Mouse (Mus musculus): ENCODE results near the gene Napsa. TPM values are rescaled to one million over a fixed set of nuclear protein-coding genes. Genes with fewer than 3 reads are reported as not detected.

Gene Napsa
- polyA plus RNA-seq, 1 experiment from 2014 or later = 1.4 TPM

GRCm38 (mm10) chr7:44560435-44561400, 11.5 kb upstream of the Napsa start:
- 51% methylated on average over 18 of the region's 18 CpGs for WGBS
- no peaks in the 10 kb centered on the region for H3K36me3 ChIP-seq (ENCODE audit: control insufficient read depth, insufficient read depth)
- ATAC-seq = peak; percentile 74
- no peaks in the 10 kb centered on the region for H3K9me3 ChIP-seq (ENCODE audit: control insufficient read depth, low read length)
- H3K9ac ChIP-seq (replicated peaks; ENCODE audit: low read depth, low read length) = no peak overlapping the region
- peaks cover 2% of the 10 kb centered on the region; the same call in 1 of the 2 replicates for H3K27me3 ChIP-seq (replicated peaks; ENCODE audit: control insufficient read depth, insufficient read depth, low read length)
- no peak overlapping the region for H3K4me2 ChIP-seq (ENCODE audit: low read length)
- no peak overlapping the region for H3K4me3 ChIP-seq (replicated peaks; ENCODE audit: low read length)
- H3K27ac ChIP-seq (ENCODE audit: low read length) = no peak overlapping the region
- no peaks in the 10 kb centered on the region for H3K4me1 ChIP-seq (replicated peaks; ENCODE audit: control insufficient read depth, insufficient read depth, low read length)

GRCm38 (mm10) chr7:44563284-44563683, 8.9 kb upstream of the Napsa start:
- no peak overlapping the region for H3K27ac ChIP-seq (ENCODE audit: low read length)
- no peaks in the 10 kb centered on the region for H3K36me3 ChIP-seq (ENCODE audit: control insufficient read depth, insufficient read depth)
- H3K27me3 ChIP-seq (replicated peaks; ENCODE audit: control insufficient read depth, insufficient read depth, low read length) = 0 out of 2 replicates have a peak, but pooled peaks cover 3% of the 10 kb centered on the region
- H3K4me2 ChIP-seq (ENCODE audit: low read length) = no peak overlapping the region
- H3K9ac ChIP-seq (replicated peaks; ENCODE audit: low read depth, low read length) = no peak overlapping the region
- no peak overlapping the region for H3K4me3 ChIP-seq (replicated peaks; ENCODE audit: low read length)
- ATAC-seq = no peak
- H3K9me3 ChIP-seq (ENCODE audit: control insufficient read depth, low read length) = no peaks in the 10 kb centered on the region
- H3K4me1 ChIP-seq (replicated peaks; ENCODE audit: control insufficient read depth, insufficient read depth, low read length) = no peaks in the 10 kb centered on the region
- 46% methylated on average over 8 of the region's 8 CpGs for WGBS

GRCm38 (mm10) chr7:44564486-44564885, 7.7 kb upstream of the Napsa start:
- Histone ChIP-seq H3K9me3 (ENCODE audit: control insufficient read depth, low read length) (no peaks in the 10 kb centered on the region), H3K4me1 (replicated peaks; ENCODE audit: control insufficient read depth, insufficient read depth, low read length) (no peaks in the 10 kb centered on the region), H3K9ac (replicated peaks; ENCODE audit: low read depth, low read length) (no peak overlapping the region), H3K4me2 (ENCODE audit: low read length) (no peak overlapping the region), H3K27me3 (replicated peaks; ENCODE audit: control insufficient read depth, insufficient read depth, low read length) (0 out of 2 replicates have a peak, but pooled peaks cover 3% of the 10 kb centered on the region), H3K27ac (ENCODE audit: low read length) (no peak overlapping the region), H3K4me3 (replicated peaks; ENCODE audit: low read length) (no peak overlapping the region), H3K36me3 (ENCODE audit: control insufficient read depth, insufficient read depth) (no peaks in the 10 kb centered on the region)
- ATAC-seq = no peak
- WGBS = 83% methylated on average over 10 of the region's 10 CpGs

GRCm38 (mm10) chr7:44565414-44565813, 6.8 kb upstream of the Napsa start:
- no peak overlapping the region for H3K27ac ChIP-seq (ENCODE audit: low read length)
- no peaks in the 10 kb centered on the region for H3K36me3 ChIP-seq (ENCODE audit: control insufficient read depth, insufficient read depth)
- no peak overlapping the region for H3K9ac ChIP-seq (replicated peaks; ENCODE audit: low read depth, low read length)
- no peaks in the 10 kb centered on the region for H3K9me3 ChIP-seq (ENCODE audit: control insufficient read depth, low read length)
- H3K4me2 ChIP-seq (ENCODE audit: low read length) = no peak overlapping the region
- H3K4me3 ChIP-seq (replicated peaks; ENCODE audit: low read length) = no peak overlapping the region
- H3K4me1 ChIP-seq (replicated peaks; ENCODE audit: control insufficient read depth, insufficient read depth, low read length) = no peaks in the 10 kb centered on the region
- H3K27me3 ChIP-seq (replicated peaks; ENCODE audit: control insufficient read depth, insufficient read depth, low read length) = 0 out of 2 replicates have a peak, but pooled peaks cover 3% of the 10 kb centered on the region
- 78% methylated on average over 6 of the region's 6 CpGs for WGBS
- ATAC-seq = no peak

- H3K4me1 ChIP-seq (replicated peaks; ENCODE audit: control insufficient read depth, insufficient read depth, low read length) = no peaks in the 10 kb centered on the region
- 0 out of 2 replicates have a peak, but pooled peaks cover 3% of the 10 kb centered on the region for H3K27me3 ChIP-seq (replicated peaks; ENCODE audit: control insufficient read depth, insufficient read depth, low read length)
- no peak overlapping the region for H3K9ac ChIP-seq (replicated peaks; ENCODE audit: low read depth, low read length)
- no peaks in the 10 kb centered on the region for H3K9me3 ChIP-seq (ENCODE audit: control insufficient read depth, low read length)
- WGBS = 75% methylated on average over 9 of the region's 9 CpGs
- no peak overlapping the region for H3K27ac ChIP-seq (ENCODE audit: low read length)
- no peak for ATAC-seq
- H3K36me3 ChIP-seq (ENCODE audit: control insufficient read depth, insufficient read depth) = no peaks in the 10 kb centered on the region
- no peak overlapping the region for H3K4me2 ChIP-seq (ENCODE audit: low read length)
- H3K4me3 ChIP-seq (replicated peaks; ENCODE audit: low read length) = no peak overlapping the region
These were observed 3.4 kb upstream of the Napsa start for GRCm38 (mm10) chr7:44568803-44569202.

GRCm38 (mm10) chr7:44570989-44571388, 1.2 kb upstream of the Napsa start:
- Histone ChIP-seq H3K27me3 (replicated peaks; ENCODE audit: control insufficient read depth, insufficient read depth, low read length) (0 out of 2 replicates have a peak, but pooled peaks cover 3% of the 10 kb centered on the region), H3K36me3 (ENCODE audit: control insufficient read depth, insufficient read depth) (no peaks in the 10 kb centered on the region), H3K9me3 (ENCODE audit: control insufficient read depth, low read length) (no peaks in the 10 kb centered on the region), H3K27ac (ENCODE audit: low read length) (no peak overlapping the region), H3K4me2 (ENCODE audit: low read length) (no peak overlapping the region), H3K4me3 (replicated peaks; ENCODE audit: low read length) (no peak overlapping the region), H3K9ac (replicated peaks; ENCODE audit: low read depth, low read length) (no peak overlapping the region), H3K4me1 (replicated peaks; ENCODE audit: control insufficient read depth, insufficient read depth, low read length) (no peaks in the 10 kb centered on the region)
- 81% methylated on average over 6 of the region's 6 CpGs for WGBS
- no peak for ATAC-seq

GRCm38 (mm10) chr7:44571811-44572210, 369 bp upstream of the Napsa start:
- no peak overlapping the region for H3K9ac ChIP-seq (replicated peaks; ENCODE audit: low read depth, low read length)
- 29% methylated on average over 4 of the region's 4 CpGs for WGBS

GRCm38 (mm10) chr7:44572956-44573484, 840 bp downstream of the Napsa start:
- Histone ChIP-seq H3K27me3 (replicated peaks; ENCODE audit: control insufficient read depth, insufficient read depth, low read length) (0 out of 2 replicates have a peak, but pooled peaks cover under 1% of the 10 kb centered on the region), H3K36me3 (ENCODE audit: control insufficient read depth, insufficient read depth) (no peaks in the 10 kb centered on the region), H3K27ac (ENCODE audit: low read length) (no peak overlapping the region), H3K4me2 (ENCODE audit: low read length) (no peak overlapping the region), H3K9me3 (ENCODE audit: control insufficient read depth, low read length) (no peaks in the 10 kb centered on the region), H3K4me1 (replicated peaks; ENCODE audit: control insufficient read depth, insufficient read depth, low read length) (no peaks in the 10 kb centered on the region), H3K4me3 (replicated peaks; ENCODE audit: low read length) (no peak overlapping the region), H3K9ac (replicated peaks; ENCODE audit: low read depth, low read length) (no peak overlapping the region)
- WGBS = 69% methylated on average over 5 of the region's 5 CpGs
- ATAC-seq = no peak

More at GRCm38 (mm10) chr7:44571811-44572210, 369 bp upstream of the Napsa start:
- no peak for ATAC-seq
- Histone ChIP-seq H3K9me3 (ENCODE audit: control insufficient read depth, low read length) (no peaks in the 10 kb centered on the region), H3K27me3 (replicated peaks; ENCODE audit: control insufficient read depth, insufficient read depth, low read length) (0 out of 2 replicates have a peak, but pooled peaks cover 3% of the 10 kb centered on the region), H3K4me3 (replicated peaks; ENCODE audit: low read length) (no peak overlapping the region), H3K4me1 (replicated peaks; ENCODE audit: control insufficient read depth, insufficient read depth, low read length) (no peaks in the 10 kb centered on the region), H3K36me3 (ENCODE audit: control insufficient read depth, insufficient read depth) (no peaks in the 10 kb centered on the region), H3K27ac (ENCODE audit: low read length) (no peak overlapping the region), H3K4me2 (ENCODE audit: low read length) (no peak overlapping the region)

- Histone ChIP-seq H3K4me3 (replicated peaks; ENCODE audit: low read length) (no peak overlapping the region), H3K9me3 (ENCODE audit: control insufficient read depth, low read length) (no peaks in the 10 kb centered on the region; the same call in 1 of the 2 replicates), H3K27me3 (replicated peaks; ENCODE audit: control insufficient read depth, insufficient read depth, low read length) (no peaks in the 10 kb centered on the region), H3K9ac (replicated peaks; ENCODE audit: low read depth, low read length) (no peak overlapping the region), H3K4me1 (replicated peaks; ENCODE audit: control insufficient read depth, insufficient read depth, low read length) (no peaks in the 10 kb centered on the region), H3K36me3 (ENCODE audit: control insufficient read depth, insufficient read depth) (no peaks in the 10 kb centered on the region), H3K4me2 (ENCODE audit: low read length) (no peak overlapping the region), H3K27ac (ENCODE audit: low read length) (no peak overlapping the region)
- ATAC-seq = no peak
- 64% methylated on average over 5 of the region's 5 CpGs for WGBS
These were observed 4.2 kb downstream of the Napsa start for GRCm38 (mm10) chr7:44576333-44576844.
